Mouse (Mus musculus) adrenal gland, postnatal 25 days (tissue): ENCODE results near the gene Olfr1386. TPM values are rescaled to one million over a fixed set of nuclear protein-coding genes. Genes with fewer than 3 reads are reported as not detected.
A peak's percentile ranks its signal among the peaks of the same experiment; 100 is the strongest.
"Not testable (repeated sequence)": the region's sequence is repeated elsewhere in the genome, so short reads cannot be mapped to it uniquely, and the experiment has no call there.

Experiments
- DNase-seq: peaks from one replicate; pipeline ENCODE4 v3.0.0; 2021; ENCODE audit warnings: mixed read lengths
- long read RNA-seq: library from polyadenylated mRNA; stranded (forward); transcript quantifications from one replicate; pipeline ENCODE4 v2.0.0, GENCODE M21; 2021
- total RNA-seq: library from RNA; stranded (reverse); gene quantifications from 2 replicates; pipeline ENCODE4 v1.2.3, GENCODE M21; 2021

The Olfr1386 gene
- total RNA-seq: not detected in 2 replicates
- long read RNA-seq: 0 reads

DNA sequence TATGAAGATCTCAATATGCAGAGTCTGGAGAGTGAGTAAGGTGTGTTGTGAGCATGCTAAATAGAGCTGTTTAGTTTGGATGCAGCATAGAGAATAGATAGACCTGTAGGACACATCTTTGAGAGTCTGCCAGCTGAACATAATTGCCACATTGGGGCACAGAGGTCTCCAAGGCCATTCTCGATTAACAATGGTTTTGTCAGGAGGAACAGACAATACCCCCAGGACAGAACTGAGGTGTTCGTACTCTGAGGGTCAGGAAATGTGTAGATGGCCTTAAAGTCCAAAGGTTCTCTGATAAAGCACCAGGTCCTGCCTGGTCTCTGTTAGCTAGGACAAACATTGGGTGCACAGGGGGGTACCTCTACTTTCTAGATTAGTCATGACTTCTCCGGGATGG, at the start of gene Olfr1386:
Gene Olfr1386, plus strand, starts transcription at position 301 of the 400 bp plus-strand sequence.
- not testable (repeated sequence) for DNase-seq

DNA sequence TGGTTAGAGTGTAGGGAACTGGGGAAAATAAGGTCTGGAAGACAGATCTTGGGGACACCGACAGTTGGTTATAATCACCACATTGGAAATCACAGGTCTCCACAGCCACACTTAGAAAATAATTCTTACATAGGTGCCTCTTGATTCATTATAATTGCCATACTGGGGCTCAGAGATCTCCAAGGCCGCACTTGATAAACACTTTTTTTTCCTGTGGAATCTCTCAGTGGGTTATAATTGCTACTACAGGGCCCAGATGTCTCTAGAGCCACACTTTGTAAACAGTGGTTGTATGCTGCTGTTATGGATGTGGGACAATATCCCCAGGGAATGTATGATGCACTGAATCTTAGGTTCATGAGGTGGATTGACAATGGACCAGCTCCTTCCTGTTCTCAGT, 42.1 kb upstream of the Olfr1386 start, which contains the start of gene Olfr1389:
Gene Olfr1389, plus strand, starts transcription at position 301 of the 400 bp plus-strand sequence.
- no peak for DNase-seq

DNA sequence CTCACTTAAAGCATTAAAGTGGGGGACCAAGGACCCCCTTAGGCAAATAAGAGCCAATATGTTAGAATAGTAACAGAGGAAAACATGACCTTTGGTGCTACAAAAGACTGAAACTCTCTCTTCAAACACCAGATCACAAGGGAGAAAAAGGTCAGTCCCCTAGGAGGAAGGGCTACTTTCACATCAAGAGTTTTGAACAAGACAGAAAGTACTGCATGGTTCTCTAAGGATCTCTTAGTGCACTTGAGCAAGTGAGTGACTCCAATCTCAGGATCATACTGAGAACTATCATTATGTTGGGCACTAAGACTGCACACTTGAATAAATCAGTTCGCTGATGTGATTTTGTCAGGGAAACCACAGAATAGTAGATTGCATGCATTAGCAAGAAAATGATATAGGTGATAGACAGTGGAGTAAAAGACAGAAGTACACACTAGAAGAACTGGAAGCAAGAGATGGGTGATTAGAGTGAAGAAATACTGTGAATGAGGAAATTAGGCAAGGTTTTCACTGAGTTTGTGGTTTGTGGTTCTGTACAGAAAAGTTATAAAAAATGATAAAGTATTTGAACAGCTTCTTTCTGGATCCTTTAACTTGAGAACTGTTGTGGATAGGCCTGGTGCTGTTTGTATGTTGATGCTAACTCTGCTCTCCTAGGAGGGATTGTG, 39.5 kb upstream of the Olfr1386 start:
- DNase-seq: no peak

DNA sequence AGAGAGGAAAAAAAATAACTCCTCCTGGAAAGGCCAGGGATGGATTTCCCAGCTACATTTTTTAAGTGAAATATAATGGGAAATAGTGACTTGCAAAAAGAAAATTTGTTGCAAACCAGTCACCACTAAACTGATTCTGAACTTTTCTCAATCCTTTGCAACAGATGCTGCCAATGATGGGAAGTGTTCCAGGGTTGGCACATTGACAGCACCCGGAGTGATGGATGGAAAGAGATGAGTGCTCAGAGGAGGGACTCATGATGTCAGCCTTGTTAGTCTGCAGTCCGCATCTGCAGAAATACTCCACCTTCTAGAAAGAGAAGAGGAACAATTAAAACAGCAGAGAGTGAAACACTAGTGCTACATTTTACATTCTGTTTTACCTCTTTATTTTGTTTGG, 35.2 kb upstream of the Olfr1386 start:
- DNase-seq: no peak

DNA sequence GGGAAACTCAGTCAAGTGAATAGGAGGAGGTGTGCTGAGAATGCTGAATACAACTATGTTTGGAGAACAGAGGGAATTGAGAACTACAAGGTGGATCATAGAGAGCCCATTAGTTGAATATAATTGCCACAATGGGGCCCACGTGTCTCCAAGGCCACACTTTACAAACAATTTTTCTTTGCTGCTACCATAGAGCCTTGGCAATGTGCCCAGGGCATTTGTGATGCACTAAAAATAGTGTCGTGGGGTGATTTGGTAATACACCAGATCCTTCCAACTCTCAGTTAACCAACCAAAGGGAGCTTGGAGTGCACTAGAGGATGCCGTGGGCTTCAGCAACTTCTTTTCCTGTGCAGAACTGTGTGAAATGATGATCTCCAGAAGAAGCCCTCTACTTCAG, 28.4 kb upstream of the Olfr1386 start, which contains the start of gene Olfr1388:
Gene Olfr1388, plus strand, starts transcription at position 214 of the 400 bp plus-strand sequence.
- peak; percentile 20 for DNase-seq

DNA sequence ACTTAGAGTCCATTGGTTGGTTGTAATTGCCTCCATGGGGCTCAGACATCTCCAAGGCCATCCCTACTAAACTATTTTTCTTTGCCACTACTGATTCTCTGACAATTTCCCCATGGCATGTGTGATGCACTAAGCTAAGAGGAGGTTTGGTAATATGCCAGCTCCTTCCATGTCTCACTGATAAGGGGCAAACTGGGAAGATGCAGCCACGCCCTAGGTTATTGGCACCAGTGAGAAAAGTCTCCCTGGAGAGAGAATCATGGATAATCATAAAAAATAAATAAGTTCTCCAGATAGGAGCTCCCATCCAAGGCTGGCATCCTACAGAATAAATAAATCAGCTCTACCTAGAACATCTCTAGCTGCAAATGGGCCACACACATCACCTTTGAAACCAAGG, 9.8 kb upstream of the Olfr1386 start, which contains the start of gene Olfr1387:
Gene Olfr1387, plus strand, starts transcription at position 301 of the 400 bp plus-strand sequence.
- DNase-seq: no peak

DNA sequence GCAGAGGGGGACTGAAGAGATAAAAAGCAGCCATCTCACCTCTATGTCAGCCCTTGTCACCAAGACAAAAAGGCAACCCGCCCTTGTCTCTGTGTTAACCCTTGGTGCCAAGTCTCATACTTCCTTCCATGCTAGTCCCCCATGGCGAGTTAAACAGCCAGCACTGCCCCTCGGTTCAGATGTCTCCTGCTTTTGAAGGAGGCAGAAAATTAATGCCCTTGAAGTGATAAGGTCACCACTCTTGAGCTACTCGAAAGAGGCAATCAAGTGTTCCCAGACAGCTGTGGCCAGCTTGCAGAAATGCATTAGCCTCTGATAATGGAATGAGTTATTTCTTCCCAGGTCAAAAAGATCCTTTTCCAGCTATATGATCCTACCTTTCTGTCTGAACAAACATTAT, 21.1 kb downstream of the Olfr1386 start:
- no peak for DNase-seq

DNA sequence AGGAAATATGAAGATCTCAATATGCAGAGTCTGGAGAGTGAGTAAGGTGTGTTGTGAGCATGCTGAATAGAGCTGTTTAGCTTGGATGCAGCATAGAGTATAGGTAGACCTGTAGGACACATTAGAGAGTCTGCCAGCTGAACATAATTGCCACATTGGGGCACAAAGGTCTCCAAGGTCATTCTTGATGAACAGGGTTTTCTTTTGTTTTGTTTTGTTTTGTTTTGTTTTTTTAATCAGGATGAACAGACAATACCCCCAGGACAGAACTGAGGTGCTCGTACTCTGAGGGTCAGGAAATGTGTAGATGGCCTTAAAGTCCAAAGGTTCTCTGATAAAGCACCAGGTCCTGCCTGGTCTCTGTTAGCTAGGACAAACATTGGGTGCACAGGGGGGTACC, 23.9 kb downstream of the Olfr1386 start, which contains the start of gene Olfr1385:
Gene Olfr1385, plus strand, starts transcription at position 301 of the 400 bp plus-strand sequence.
- DNase-seq: not testable (repeated sequence)

DNA sequence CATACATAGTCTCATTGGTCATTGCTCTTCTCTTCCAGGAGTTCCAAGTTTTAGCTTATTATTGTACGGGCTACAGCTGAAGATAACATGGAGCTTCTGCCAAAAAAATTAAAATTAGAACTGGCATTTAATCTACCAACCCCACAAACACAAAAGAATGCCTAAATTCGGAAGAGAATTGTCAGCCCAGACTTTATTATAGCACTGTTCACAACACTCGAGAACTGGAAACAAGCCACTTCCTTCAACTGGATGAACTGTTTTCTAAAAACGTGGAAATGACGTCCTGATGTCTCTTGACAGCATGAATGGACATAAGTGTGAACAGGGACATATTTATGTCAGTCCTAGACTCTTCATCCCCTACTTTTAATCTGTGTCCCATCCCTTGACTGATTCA, 53.2 kb downstream of the Olfr1386 start:
- DNase-seq: no peak

DNA sequence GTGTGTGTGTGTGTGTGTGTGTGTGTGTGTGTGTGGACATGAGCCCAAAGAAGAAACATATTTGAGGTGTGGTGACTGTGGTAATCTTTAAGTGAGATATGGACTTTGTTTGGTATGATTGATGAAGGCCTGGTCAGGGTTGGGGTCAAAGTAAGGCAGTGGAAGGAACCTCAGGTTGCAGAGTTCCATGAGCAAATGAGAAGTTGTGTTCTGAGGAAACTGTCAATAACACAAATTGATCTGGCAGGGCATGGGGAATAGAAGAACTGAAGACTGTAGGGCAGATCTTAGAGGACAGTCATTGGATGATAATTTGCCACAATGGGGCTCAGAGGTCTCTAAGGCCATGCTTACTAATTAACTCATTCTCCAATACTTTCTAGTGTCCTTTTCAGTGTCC, 54.5 kb downstream of the Olfr1386 start, which contains the start of gene Olfr1383:
Gene Olfr1383, plus strand, starts transcription at position 301 of the 400 bp plus-strand sequence.
- DNase-seq: no peak

Other genes with a start within 250 kb of the Olfr1386 start
- 94.2 and 116 TPM in 2 replicates for gene Mgat1, start 220.9 kb upstream of the Olfr1386 start, total RNA-seq
- not detected in 2 replicates for gene Olfr1393, start 186.7 kb upstream of the Olfr1386 start, total RNA-seq
- gene Olfr1392, start 179.8 kb upstream of the Olfr1386 start, total RNA-seq: not detected in 2 replicates
- gene Olfr10, start 160.3 kb upstream of the Olfr1386 start, total RNA-seq: not detected in 2 replicates
- not detected in 2 replicates for gene Olfr1391, start 142.3 kb upstream of the Olfr1386 start, total RNA-seq
- not detected in 2 replicates for gene Olfr1390, start 129.9 kb upstream of the Olfr1386 start, total RNA-seq
- gene Olfr1389, start 42.0 kb upstream of the Olfr1386 start, total RNA-seq: not detected in 2 replicates
- 0.09 TPM in 1 of 2 replicates, not detected in the other for gene Olfr1388, start 28.4 kb upstream of the Olfr1386 start, total RNA-seq
- gene Olfr1387, start 9.7 kb upstream of the Olfr1386 start, total RNA-seq: not detected in 2 replicates
- gene Olfr1385, start 24.0 kb downstream of the Olfr1386 start, total RNA-seq: not detected in 2 replicates
- not detected in 2 replicates for gene Olfr1384, start 41.7 kb downstream of the Olfr1386 start, total RNA-seq
- gene Olfr1383, start 54.6 kb downstream of the Olfr1386 start, total RNA-seq: 1.9 TPM in 1 of 2 replicates, not detected in the other
- gene Olfr1382, start 63.2 kb downstream of the Olfr1386 start, total RNA-seq: not detected in 2 replicates
- gene Olfr1381, start 78.4 kb downstream of the Olfr1386 start, total RNA-seq: not detected in 2 replicates
- not detected in 2 replicates for gene Olfr1380, start 91.8 kb downstream of the Olfr1386 start, total RNA-seq
- gene Flt4, start 144.2 kb downstream of the Olfr1386 start, total RNA-seq: 15.3 and 20.1 TPM in 2 replicates
- not detected in 2 replicates for gene Scgb3a1, start 198.6 kb downstream of the Olfr1386 start, total RNA-seq
- gene Cnot6, start 247.7 kb downstream of the Olfr1386 start, total RNA-seq: 53.0 and 58.6 TPM in 2 replicates